Mouse (Mus musculus): ENCODE measurements at regions not wholly inside any gene's neighbourhood (a gene's known extent, or its start where the extent isn't known, plus 50 kb on each side); places are given as distances from the start of the nearest gene placed in this dataset.
A peak's percentile ranks its signal among the peaks of the same experiment; 100 is the strongest.

DNA sequence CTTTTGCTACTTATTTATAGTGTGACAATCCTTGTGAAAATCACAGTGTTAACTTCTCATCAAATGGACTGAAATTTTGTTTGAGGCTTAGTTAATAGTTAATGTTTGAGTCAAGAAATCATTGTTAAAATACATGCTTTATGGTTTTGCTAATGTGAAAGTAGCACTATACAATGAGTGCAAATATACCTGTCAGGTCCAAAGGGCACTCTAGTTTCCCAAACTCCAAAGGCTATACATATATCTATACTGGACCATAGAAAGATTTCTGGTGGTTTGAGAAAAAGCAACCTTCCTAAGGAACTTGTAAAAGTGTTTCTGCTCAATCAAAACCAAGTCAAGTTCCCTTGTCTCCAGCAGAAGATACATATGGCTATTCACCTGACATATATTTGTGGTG lies 258.3 kb upstream of the Dsel start:
- no peak for ATAC-seq (ENCODE audit: low FRiP score, low read depth)
- no peaks in the 10 kb centered on the region for H3K36me3 ChIP-seq
- H3K9me3 ChIP-seq = no peaks in the 10 kb centered on the region
- no peak overlapping the region for H3K4me3 ChIP-seq
- no peak overlapping the region for H3K27ac ChIP-seq (replicated peaks)
- no peak overlapping the region for H3K4me2 ChIP-seq
- H3K4me1 ChIP-seq (replicated peaks) = no peaks in the 10 kb centered on the region
- no peak overlapping the region for H3K9ac ChIP-seq
- H3K27me3 ChIP-seq = no peaks in the 10 kb centered on the region

DNA sequence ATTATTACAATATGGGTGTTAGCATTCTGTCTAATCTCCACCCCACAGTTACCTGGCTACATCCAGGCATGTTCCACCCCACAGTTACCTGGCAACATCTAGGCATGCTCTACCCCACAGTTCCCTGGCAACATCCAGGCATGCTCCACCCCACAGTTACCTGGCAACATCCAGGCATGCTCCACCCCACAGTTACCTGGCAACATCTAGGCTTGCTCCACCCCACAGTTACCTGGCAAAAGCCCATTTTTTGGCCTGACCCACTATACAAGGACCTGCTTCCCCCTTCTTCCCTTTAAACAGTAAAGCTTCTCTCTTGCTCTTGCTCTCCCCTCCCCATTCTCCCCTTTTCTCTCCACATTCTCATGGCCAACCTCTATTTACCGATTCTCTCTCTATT lies 238.7 kb upstream of the Dsel start:
- H3K27ac ChIP-seq (replicated peaks) = no peak overlapping the region
- H3K9me3 ChIP-seq = no peaks in the 10 kb centered on the region
- no peak overlapping the region for H3K4me3 ChIP-seq
- no peaks in the 10 kb centered on the region for H3K36me3 ChIP-seq
- H3K4me1 ChIP-seq (replicated peaks) = no peaks in the 10 kb centered on the region
- no peak overlapping the region for H3K4me2 ChIP-seq
- H3K9ac ChIP-seq = no peak overlapping the region
- WGBS = 92% methylated on average over 1 of the region's 1 CpGs
- no peaks in the 10 kb centered on the region for H3K27me3 ChIP-seq
- no peak for ATAC-seq (ENCODE audit: low FRiP score, low read depth)

DNA sequence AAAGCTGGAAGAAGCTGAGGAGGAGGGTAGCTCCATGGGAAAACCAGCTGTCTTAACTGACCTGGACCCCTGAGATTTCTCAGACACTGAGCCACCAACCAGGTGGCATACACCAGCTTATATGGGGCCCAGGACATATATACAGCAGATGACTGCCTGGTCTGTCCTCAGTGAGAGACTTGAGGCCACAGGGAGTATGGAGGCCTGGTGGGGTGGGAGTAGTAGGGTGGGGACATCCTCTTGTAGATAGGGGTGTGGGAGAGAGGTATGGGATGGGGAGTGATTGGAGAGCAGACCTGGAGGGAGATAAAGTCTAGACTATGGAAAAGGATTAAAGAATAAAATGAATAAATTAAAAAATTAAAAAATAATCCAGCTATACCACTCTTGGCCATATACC lies 195.2 kb upstream of the Dsel start:
- Histone ChIP-seq H3K27ac (replicated peaks) (no peak overlapping the region), H3K9me3 (no peaks in the 10 kb centered on the region), H3K36me3 (no peaks in the 10 kb centered on the region), H3K9ac (no peak overlapping the region), H3K4me2 (no peak overlapping the region), H3K27me3 (no peaks in the 10 kb centered on the region), H3K4me3 (no peak overlapping the region), H3K4me1 (replicated peaks) (no peaks in the 10 kb centered on the region)
- ATAC-seq (ENCODE audit: low FRiP score, low read depth) = no peak

DNA sequence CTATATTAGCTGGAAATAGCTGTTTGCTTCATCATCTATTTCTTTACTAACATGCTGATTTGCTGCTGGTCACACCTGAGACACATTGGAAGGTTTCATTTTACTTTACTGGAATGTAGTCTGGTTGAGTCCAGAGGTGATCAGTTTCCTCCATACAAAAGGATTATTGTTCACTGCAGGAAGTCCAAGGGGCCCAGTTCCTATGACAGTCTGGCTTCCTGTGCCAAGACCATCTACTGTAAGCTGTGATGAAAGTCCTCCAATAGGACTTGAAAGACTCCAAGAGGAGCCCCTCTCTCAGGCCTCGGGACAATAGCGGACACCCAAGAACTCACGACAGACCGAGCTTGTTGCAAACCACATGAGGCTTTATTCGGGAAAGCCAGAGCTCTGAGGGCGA lies 189.2 kb upstream of the Dsel start:
- no peaks in the 10 kb centered on the region for H3K4me1 ChIP-seq (replicated peaks)
- no peak overlapping the region for H3K9ac ChIP-seq
- ATAC-seq (ENCODE audit: low FRiP score, low read depth) = no peak
- no peak overlapping the region for H3K4me3 ChIP-seq
- H3K27me3 ChIP-seq = no peaks in the 10 kb centered on the region
- no peak overlapping the region for H3K4me2 ChIP-seq
- no peaks in the 10 kb centered on the region for H3K36me3 ChIP-seq
- no peaks in the 10 kb centered on the region for H3K9me3 ChIP-seq
- H3K27ac ChIP-seq (replicated peaks) = no peak overlapping the region
- 93% methylated on average over 6 of the region's 6 CpGs for WGBS

DNA sequence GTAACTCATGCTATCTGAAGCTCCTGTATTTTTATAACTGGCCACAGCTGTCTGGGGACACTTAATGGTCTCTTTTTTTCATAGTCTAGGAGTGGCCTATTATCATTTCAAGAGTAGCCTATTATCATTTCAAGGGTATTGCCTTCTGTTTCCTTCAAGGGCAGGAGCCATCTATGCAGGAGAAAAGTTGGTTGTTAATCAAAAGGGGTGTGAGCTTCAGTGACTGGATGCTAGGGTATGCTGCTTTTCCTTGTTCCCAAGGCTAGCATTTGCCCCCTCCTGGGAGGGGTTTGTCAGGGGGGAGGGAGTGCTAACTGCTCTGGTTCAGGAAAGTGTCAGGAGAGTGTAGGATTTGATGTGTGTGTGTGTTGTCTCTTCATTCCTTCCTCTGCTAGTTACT lies 178.3 kb upstream of the Dsel start:
- Histone ChIP-seq H3K4me2 (no peak overlapping the region), H3K36me3 (no peaks in the 10 kb centered on the region), H3K9me3 (no peaks in the 10 kb centered on the region), H3K4me1 (replicated peaks) (no peaks in the 10 kb centered on the region), H3K27ac (replicated peaks) (no peak overlapping the region), H3K4me3 (no peak overlapping the region), H3K27me3 (no peaks in the 10 kb centered on the region), H3K9ac (no peak overlapping the region)
- no peak for ATAC-seq (ENCODE audit: low FRiP score, low read depth)

GRCm38 (mm10) chr1:112039878-112040277 lies 175.2 kb upstream of the Dsel start:
- H3K9me3 ChIP-seq = no peaks in the 10 kb centered on the region
- H3K4me3 ChIP-seq = no peak overlapping the region
- H3K9ac ChIP-seq = no peak overlapping the region
- H3K4me2 ChIP-seq = no peak overlapping the region
- no peak overlapping the region for H3K27ac ChIP-seq (replicated peaks)
- no peak for ATAC-seq (ENCODE audit: low FRiP score, low read depth)
- H3K27me3 ChIP-seq = no peaks in the 10 kb centered on the region
- no peaks in the 10 kb centered on the region for H3K4me1 ChIP-seq (replicated peaks)
- no peaks in the 10 kb centered on the region for H3K36me3 ChIP-seq

GRCm38 (mm10) chr1:112028533-112028932 lies 163.8 kb upstream of the Dsel start:
- 56% methylated on average over 5 of the region's 5 CpGs for WGBS
- no peaks in the 10 kb centered on the region for H3K4me1 ChIP-seq (replicated peaks)
- H3K9ac ChIP-seq = no peak overlapping the region
- ATAC-seq (ENCODE audit: low FRiP score, low read depth) = no peak; the same call in 1 of the 2 replicates
- H3K4me2 ChIP-seq = peak overlapping the region; percentile 23; the same call in 1 of the 2 replicates
- H3K4me3 ChIP-seq = no peak overlapping the region
- no peak overlapping the region for H3K27ac ChIP-seq (replicated peaks)
- no peaks in the 10 kb centered on the region for H3K27me3 ChIP-seq
- no peaks in the 10 kb centered on the region for H3K9me3 ChIP-seq
- no peaks in the 10 kb centered on the region for H3K36me3 ChIP-seq

Measured in hindbrain, embryonic 15.5 days (tissue).